Mouse (Mus musculus) liver, embryonic 12.5 days (tissue): ENCODE measurements around the gene Pgs1. TPM values are rescaled to one million over a fixed set of nuclear protein-coding genes. Genes with fewer than 3 reads are reported as not detected.

ENCODE experiments used
- ATAC-seq: fragments of 200-750 bp; cut with Nextera tagmentation; 2 replicates; pipeline ENCODE4 v1.8.0; 2017; ENCODE audit warnings: moderate number of reproducible peaks, mild to moderate bottlenecking, moderate library complexity
- H3K27ac ChIP-seq: fragments of 300-500 bp; sonication (generic); 2 replicates; pipeline ENCODE4 v1.5.1; 2016; ENCODE audit warnings: mild to moderate bottlenecking
- H3K27me3 ChIP-seq: fragments of 300-500 bp; sonication (generic); replicated peaks from 2 replicates; pipeline ENCODE4 v1.6.1; 2016; ENCODE audit warnings: mild to moderate bottlenecking, moderate library complexity
- H3K36me3 ChIP-seq: fragments of 300-500 bp; sonication (generic); 2 replicates; pipeline ENCODE4 v1.6.1; 2016; ENCODE audit warnings: mild to moderate bottlenecking, moderate library complexity
- H3K4me1 ChIP-seq: fragments of 300-500 bp; sonication (generic); 2 replicates; pipeline ENCODE4 v1.6.1; 2016
- H3K4me2 ChIP-seq: fragments of 300-500 bp; sonication (generic); 2 replicates; pipeline ENCODE4 v1.6.1; 2016; ENCODE audit warnings: mild to moderate bottlenecking, moderate library complexity
- H3K4me3 ChIP-seq: fragments of 300-500 bp; sonication (generic); 2 replicates; pipeline ENCODE4 v1.5.1; 2016; ENCODE audit warnings: mild to moderate bottlenecking, moderate library complexity
- H3K9ac ChIP-seq: fragments of 300-500 bp; sonication (generic); 2 replicates; pipeline ENCODE4 v1.6.1; 2016; ENCODE audit warnings: mild to moderate bottlenecking, moderate library complexity
- H3K9me3 ChIP-seq: fragments of 300-500 bp; sonication (generic); replicated peaks from 2 replicates; pipeline ENCODE4 v1.6.1; 2016; ENCODE audit warnings: mild to moderate bottlenecking, moderate library complexity
- WGBS: fragments of 180-500 bp; shearing (Covaris S2); methylation state at CpG from one replicate; pipeline ENCODE4 v1.1.7; 2016; ENCODE audit not compliant: insufficient replicate concordance; 5-methylcytosine and 5-hydroxymethylcytosine counted together
- polyA plus RNA-seq: library from polyadenylated mRNA; unstranded; fragments of >200 nt; fragmentation: Nextera tagmentation; extraction: Ambion mirVana; gene quantifications from 2 replicates; pipeline ENCODE4 v1.2.1, GENCODE M21; 2016

Pgs1 gene
- polyA plus RNA-seq, 1 experiment from 2014 or later = 29.6 TPM

GRCm38 (mm10) chr11:117952174-117952933 lies 33.7 kb upstream of the Pgs1 start:
- H3K4me3 ChIP-seq = no peak overlapping the region
- no peaks in the 10 kb centered on the region for H3K9me3 ChIP-seq
- 35% methylated on average over 9 of the region's 9 CpGs for WGBS
- no peak for ATAC-seq
- H3K27me3 ChIP-seq = peaks cover 76% of the 10 kb centered on the region
- no peak overlapping the region for H3K4me2 ChIP-seq
- peaks cover 29% of the 10 kb centered on the region; the same call in 1 of the 2 replicates for H3K4me1 ChIP-seq
- H3K9ac ChIP-seq = no peak overlapping the region
- no peaks in the 10 kb centered on the region for H3K36me3 ChIP-seq
- H3K27ac ChIP-seq = no peak overlapping the region

GRCm38 (mm10) chr11:117954094-117954493 lies 32.0 kb upstream of the Pgs1 start:
- ATAC-seq = no peak
- Histone ChIP-seq H3K4me2 (no peak overlapping the region), H3K27me3 (peaks cover 81% of the 10 kb centered on the region), H3K27ac (no peak overlapping the region), H3K9me3 (no peaks in the 10 kb centered on the region), H3K9ac (no peak overlapping the region), H3K4me1 (peaks cover 29% of the 10 kb centered on the region; the same call in 1 of the 2 replicates), H3K4me3 (no peak overlapping the region), H3K36me3 (no peaks in the 10 kb centered on the region)
- WGBS = 21% methylated on average over 2 of the region's 2 CpGs

DNA sequence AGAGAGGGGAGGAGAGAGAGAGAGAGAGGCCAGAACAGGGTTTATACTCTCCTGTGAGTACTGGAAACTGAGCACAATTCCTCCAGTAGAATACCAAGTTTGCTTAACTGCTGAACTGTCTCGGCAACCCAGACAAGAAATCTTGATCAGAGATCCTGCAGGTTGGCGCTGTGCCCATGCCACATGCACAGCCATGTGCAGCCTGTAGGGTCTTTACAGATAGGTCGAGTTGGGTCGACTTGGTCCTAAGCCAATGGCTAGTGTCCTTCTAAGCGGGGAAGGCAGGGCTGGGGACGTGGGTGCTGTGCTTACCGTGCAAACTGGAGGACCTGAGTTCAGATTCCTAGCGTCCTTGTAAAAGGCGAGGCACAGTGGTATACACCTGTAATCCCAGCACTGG lies 31.3 kb upstream of the Pgs1 start:
- Histone ChIP-seq H3K9me3 (no peaks in the 10 kb centered on the region), H3K4me3 (no peak overlapping the region), H3K4me2 (no peak overlapping the region), H3K27me3 (peaks cover 81% of the 10 kb centered on the region), H3K27ac (no peak overlapping the region), H3K4me1 (peaks cover 27% of the 10 kb centered on the region), H3K9ac (no peak overlapping the region), H3K36me3 (no peaks in the 10 kb centered on the region)
- WGBS = 63% methylated on average over 9 of the region's 9 CpGs
- no peak for ATAC-seq

DNA sequence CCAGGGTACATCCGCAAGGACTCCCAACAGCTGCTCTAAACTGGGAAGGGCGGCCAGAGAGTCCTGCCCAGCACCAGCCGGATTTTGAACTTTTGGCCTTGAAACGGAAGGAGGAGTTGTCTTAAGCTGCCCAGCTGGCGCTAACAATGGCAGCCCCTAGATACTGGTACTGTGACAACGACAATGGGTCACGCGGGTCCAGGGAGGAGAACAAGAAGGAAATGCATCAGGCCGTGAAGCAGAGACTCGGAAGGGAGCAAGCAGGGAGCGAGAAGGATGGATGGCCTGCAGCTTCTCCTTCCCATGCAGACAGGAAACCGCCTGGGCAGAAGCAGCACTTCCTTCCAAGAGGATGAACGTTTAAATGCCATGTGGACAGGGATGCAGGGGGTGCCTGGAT lies 30.5 kb upstream of the Pgs1 start:
- no peak overlapping the region for H3K4me3 ChIP-seq
- H3K4me1 ChIP-seq = peaks cover 30% of the 10 kb centered on the region
- H3K4me2 ChIP-seq = no peak overlapping the region
- no peak overlapping the region for H3K9ac ChIP-seq
- H3K9me3 ChIP-seq = no peaks in the 10 kb centered on the region
- 42% methylated on average over 13 of the region's 13 CpGs for WGBS
- no peak overlapping the region for H3K27ac ChIP-seq
- H3K27me3 ChIP-seq = peaks cover 81% of the 10 kb centered on the region
- no peak for ATAC-seq
- H3K36me3 ChIP-seq = no peaks in the 10 kb centered on the region

GRCm38 (mm10) chr11:117958197-117958596 lies 27.9 kb upstream of the Pgs1 start:
- no peak overlapping the region for H3K4me2 ChIP-seq
- H3K9me3 ChIP-seq = no peaks in the 10 kb centered on the region
- no peaks in the 10 kb centered on the region for H3K36me3 ChIP-seq
- H3K4me1 ChIP-seq = peaks cover 45% of the 10 kb centered on the region
- no peak overlapping the region for H3K9ac ChIP-seq
- ATAC-seq = no peak
- 40% methylated on average over 7 of the region's 7 CpGs for WGBS
- H3K27ac ChIP-seq = no peak overlapping the region
- H3K4me3 ChIP-seq = no peak overlapping the region
- peaks cover 88% of the 10 kb centered on the region for H3K27me3 ChIP-seq

GRCm38 (mm10) chr11:117959166-117959565 lies 26.9 kb upstream of the Pgs1 start:
- Histone ChIP-seq H3K4me3 (no peak overlapping the region), H3K9ac (no peak overlapping the region), H3K4me1 (peaks cover 51% of the 10 kb centered on the region), H3K4me2 (no peak overlapping the region), H3K27me3 (peaks cover 93% of the 10 kb centered on the region), H3K27ac (no peak overlapping the region), H3K9me3 (no peaks in the 10 kb centered on the region), H3K36me3 (no peaks in the 10 kb centered on the region)
- ATAC-seq = no peak
- WGBS = 70% methylated on average over 4 of the region's 4 CpGs

DNA sequence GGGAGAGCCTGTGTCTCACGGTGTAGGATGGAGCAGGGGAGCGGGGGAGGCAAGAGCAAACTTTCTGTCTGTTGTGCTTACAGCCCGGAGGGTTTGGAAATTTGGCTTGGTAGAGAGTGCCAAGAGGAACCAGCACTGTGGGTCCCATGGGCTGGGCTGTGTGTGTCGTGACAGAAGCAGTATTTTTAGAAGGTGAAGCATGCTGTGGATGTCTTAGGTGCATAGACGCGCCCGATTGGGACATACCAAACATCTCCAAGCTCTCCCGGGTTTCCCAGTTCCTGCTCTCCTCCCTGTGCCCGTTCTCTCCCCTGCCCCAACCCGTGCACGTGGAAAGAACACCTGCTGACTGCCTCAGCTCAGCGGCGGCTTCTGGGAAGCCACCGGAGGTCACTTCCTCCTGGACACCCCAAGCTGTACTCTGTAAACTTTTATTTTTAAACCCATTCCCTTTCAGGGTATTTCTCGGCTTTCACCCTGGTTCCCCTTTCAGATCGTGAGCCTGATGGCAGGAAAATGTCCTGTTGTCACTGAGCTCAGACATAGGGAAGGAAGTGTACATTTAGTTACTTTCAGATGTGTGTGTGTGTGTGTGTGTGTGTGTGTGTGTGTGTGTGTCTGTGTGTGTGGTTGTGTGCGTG lies 26.2 kb upstream of the Pgs1 start:
- peak overlapping the region; percentile 19; the same call in 1 of the 2 replicates for H3K4me2 ChIP-seq
- WGBS = 22% methylated on average over 17 of the region's 17 CpGs
- no peak for ATAC-seq

GRCm38 (mm10) chr11:117960601-117961000 lies 25.5 kb upstream of the Pgs1 start:
- H3K9ac ChIP-seq = no peak overlapping the region
- peaks cover 52% of the 10 kb centered on the region for H3K4me1 ChIP-seq
- no peaks in the 10 kb centered on the region for H3K9me3 ChIP-seq
- peaks cover 95% of the 10 kb centered on the region for H3K27me3 ChIP-seq
- H3K4me2 ChIP-seq = no peak overlapping the region
- ATAC-seq = no peak
- no peak overlapping the region for H3K4me3 ChIP-seq
- H3K27ac ChIP-seq = no peak overlapping the region
- no peaks in the 10 kb centered on the region; the same call in 1 of the 2 replicates for H3K36me3 ChIP-seq

More for the DNA sequence above, 26.2 kb upstream of the Pgs1 start:
- H3K4me1 ChIP-seq = peaks cover 51% of the 10 kb centered on the region
- H3K36me3 ChIP-seq = no peaks in the 10 kb centered on the region
- H3K4me3 ChIP-seq = no peak overlapping the region
- no peak overlapping the region for H3K27ac ChIP-seq
- H3K27me3 ChIP-seq = peaks cover 95% of the 10 kb centered on the region
- no peaks in the 10 kb centered on the region for H3K9me3 ChIP-seq
- no peak overlapping the region for H3K9ac ChIP-seq

GRCm38 (mm10) chr11:117962228-117963067 lies 23.6 kb upstream of the Pgs1 start:
- no peak overlapping the region for H3K4me3 ChIP-seq
- no peak overlapping the region for H3K4me2 ChIP-seq
- peak overlapping the region; percentile 78 for H3K27ac ChIP-seq
- peaks cover 15% of the 10 kb centered on the region for H3K36me3 ChIP-seq
- ATAC-seq = no peak
- H3K9me3 ChIP-seq = no peaks in the 10 kb centered on the region
- WGBS = 46% methylated on average over 10 of the region's 10 CpGs
- peaks cover 98% of the 10 kb centered on the region for H3K27me3 ChIP-seq
- 0 out of 2 replicates have a peak overlapping the region, but pooled peaks have one; percentile 28 for H3K9ac ChIP-seq
- peaks cover 64% of the 10 kb centered on the region for H3K4me1 ChIP-seq

GRCm38 (mm10) chr11:117963091-117963793 lies 22.9 kb upstream of the Pgs1 start:
- Histone ChIP-seq H3K27me3 (peaks cover 98% of the 10 kb centered on the region), H3K36me3 (peaks cover 19% of the 10 kb centered on the region), H3K4me2 (peak overlapping the region; percentile 83), H3K9me3 (no peaks in the 10 kb centered on the region), H3K27ac (peak overlapping the region; percentile 78), H3K9ac (peak overlapping the region; percentile 56), H3K4me3 (peak overlapping the region; percentile 50), H3K4me1 (peaks cover 72% of the 10 kb centered on the region)
- ATAC-seq = peak; percentile 87
- WGBS = 1% methylated on average over 40 of the region's 40 CpGs

DNA sequence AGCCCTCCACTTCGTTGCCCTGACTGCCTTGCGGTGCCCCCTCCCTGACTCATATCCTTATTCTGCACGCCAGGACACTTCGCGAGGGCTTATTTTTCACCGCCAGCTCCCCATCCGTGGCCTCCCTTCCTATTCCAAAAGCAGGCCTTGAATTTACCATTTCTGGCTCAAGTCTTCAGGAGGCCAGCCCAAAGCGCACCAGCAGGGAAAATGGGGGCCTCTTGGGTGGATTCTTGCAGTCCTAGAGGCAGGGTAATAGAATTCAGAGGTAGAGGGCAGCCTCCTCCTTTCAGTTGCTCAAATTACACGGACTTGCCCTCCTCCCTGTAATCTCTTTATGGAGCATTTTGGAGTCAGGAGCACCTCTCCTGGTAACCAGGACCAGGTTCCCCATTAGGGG lies 22.2 kb upstream of the Pgs1 start:
- peaks cover 78% of the 10 kb centered on the region for H3K4me1 ChIP-seq
- H3K9ac ChIP-seq = peak overlapping the region; percentile 56
- H3K9me3 ChIP-seq = no peaks in the 10 kb centered on the region
- peak overlapping the region; percentile 50 for H3K4me3 ChIP-seq
- peak overlapping the region; percentile 83 for H3K4me2 ChIP-seq
- peak overlapping the region; percentile 74; the same call in 1 of the 2 replicates for H3K27ac ChIP-seq
- peaks cover 98% of the 10 kb centered on the region for H3K27me3 ChIP-seq
- 1% methylated on average over 9 of the region's 9 CpGs for WGBS
- H3K36me3 ChIP-seq = peaks cover 19% of the 10 kb centered on the region
- peak; percentile 19 for ATAC-seq
